Mouse (Mus musculus) bone marrow, adult 2 months (tissue): ENCODE results near the gene Lima1. TPM values are rescaled to one million over a fixed set of nuclear protein-coding genes. Genes with fewer than 3 reads are reported as not detected.

Experiments used
- H3K27ac ChIP-seq: fragments of 200-500 bp; 2 replicates; pipeline ENCODE4 v1.5.1; 2012; ENCODE audit warnings: low read depth, mild to moderate bottlenecking, control low read depth, inconsistent platforms, low read length; ENCODE audit not compliant: control insufficient read depth, poor library complexity, insufficient read depth
- H3K4me1 ChIP-seq: fragments of 200-500 bp; 2 replicates; pipeline ENCODE4 v1.6.1; 2011; ENCODE audit warnings: low read length; ENCODE audit not compliant: control insufficient read depth, insufficient read depth
- H3K4me3 ChIP-seq: fragments of 200-500 bp; replicated peaks from 2 replicates; pipeline ENCODE3; 2011; ENCODE audit warnings: mild to moderate bottlenecking, low read depth, low read length, control low read depth; ENCODE audit not compliant: control insufficient read depth
- CTCF ChIP-seq: fragments of 200-500 bp; IDR thresholded peaks from 2 replicates; pipeline ENCODE4 v1.5.1; 2011; ENCODE audit warnings: low read length, control low read depth; ENCODE audit not compliant: control insufficient read depth, insufficient read depth
- POLR2A ChIP-seq: fragments of 200-500 bp; IDR thresholded peaks from 2 replicates; pipeline ENCODE4 v1.6.1; 2011; ENCODE audit warnings: low read depth, mild to moderate bottlenecking, control low read depth, low read length, borderline replicate concordance; ENCODE audit not compliant: control insufficient read depth
- WGBS: fragments of 180-500 bp; shearing (Covaris S2); methylation state at CpG from one replicate; pipeline ENCODE4 v1.1.7; 2018; 5-methylcytosine and 5-hydroxymethylcytosine counted together
- polyA plus RNA-seq: library from polyadenylated mRNA; stranded (reverse); fragments of >200 nt; gene quantifications from 2 replicates; pipeline ENCODE4 v1.2.4, GENCODE M21; 2011; ENCODE audit warnings: low replicate concordance; ENCODE audit not compliant: missing spikeins, insufficient read depth, insufficient read length

The Lima1 gene
- polyA plus RNA-seq, 1 experiment, result 6.5 TPM

DNA sequence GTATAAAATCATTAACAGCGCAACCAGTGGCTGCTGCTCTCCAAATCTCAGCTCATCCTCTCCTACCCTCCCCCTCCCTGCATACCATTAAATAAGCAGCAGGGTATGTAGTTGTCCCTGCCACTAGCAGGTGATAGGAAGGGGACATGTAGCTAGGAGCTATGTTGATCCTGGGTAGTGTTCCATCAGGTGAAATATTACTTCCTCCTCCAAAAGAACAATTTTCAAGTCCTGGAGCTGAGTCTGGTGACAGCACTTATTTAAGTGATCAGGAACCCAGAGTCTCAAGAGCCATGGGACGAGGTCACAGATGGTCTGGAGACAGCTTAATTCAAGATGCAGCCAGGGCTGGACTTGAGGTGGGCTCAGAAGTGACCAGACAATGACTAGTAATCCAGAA lies 139.6 kb downstream of the Lima1 start:
- Histone ChIP-seq H3K4me1 (no peaks in the 10 kb centered on the region), H3K4me3 (no peak overlapping the region), H3K27ac (no peak overlapping the region)
- 90% methylated on average over 2 of the region's 2 CpGs for WGBS
- TF ChIP-seq CTCF (no peak), POLR2A (no peak)

DNA sequence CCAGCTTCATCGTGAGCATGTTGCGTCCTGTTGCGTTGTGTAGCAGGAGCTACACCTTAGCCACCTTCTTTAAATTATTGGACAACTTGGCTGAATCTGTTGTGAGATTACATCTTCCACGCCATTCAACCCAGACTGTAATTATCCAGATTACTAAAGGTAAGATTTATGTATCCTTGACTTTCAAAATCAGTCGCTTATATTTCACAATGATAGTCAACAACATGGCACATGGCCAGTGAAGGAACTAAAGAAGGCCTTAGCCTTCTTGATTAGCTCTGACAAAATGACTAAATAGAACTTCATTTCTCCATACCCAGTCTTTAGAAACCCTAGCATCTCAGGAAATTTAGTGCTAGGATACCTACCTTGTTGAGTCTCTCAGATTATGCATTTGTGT lies 142.1 kb downstream of the Lima1 start:
- 82% methylated on average over 5 of the region's 5 CpGs for WGBS
- Histone ChIP-seq H3K4me1 (no peaks in the 10 kb centered on the region), H3K27ac (no peak overlapping the region), H3K4me3 (no peak overlapping the region)
- TF ChIP-seq POLR2A (no peak), CTCF (no peak)

DNA sequence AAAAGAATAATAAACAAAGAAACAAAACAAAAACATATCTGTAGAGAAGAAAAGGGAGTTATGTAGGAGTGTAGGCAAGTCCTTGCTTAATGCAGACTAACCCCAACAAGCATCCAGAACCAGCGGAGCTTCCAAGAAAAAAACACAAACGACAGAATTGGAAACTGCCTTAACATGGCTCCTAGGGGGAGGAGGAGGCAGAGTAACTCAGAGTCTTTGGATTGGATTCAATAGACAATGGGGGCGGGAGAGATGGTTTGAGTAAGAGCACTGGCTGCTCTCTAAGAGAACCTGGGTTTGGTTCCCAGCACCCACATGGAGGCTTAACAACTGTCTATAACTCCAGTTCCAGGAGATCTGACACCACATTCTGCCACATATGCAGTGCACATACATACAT lies 143.6 kb downstream of the Lima1 start:
- no peak overlapping the region for H3K4me3 ChIP-seq
- TF ChIP-seq CTCF (no peak), POLR2A (no peak)
- no peak overlapping the region for H3K27ac ChIP-seq
- WGBS, result 86% methylated on average over 3 of the region's 3 CpGs
- H3K4me1 ChIP-seq, result no peaks in the 10 kb centered on the region

DNA sequence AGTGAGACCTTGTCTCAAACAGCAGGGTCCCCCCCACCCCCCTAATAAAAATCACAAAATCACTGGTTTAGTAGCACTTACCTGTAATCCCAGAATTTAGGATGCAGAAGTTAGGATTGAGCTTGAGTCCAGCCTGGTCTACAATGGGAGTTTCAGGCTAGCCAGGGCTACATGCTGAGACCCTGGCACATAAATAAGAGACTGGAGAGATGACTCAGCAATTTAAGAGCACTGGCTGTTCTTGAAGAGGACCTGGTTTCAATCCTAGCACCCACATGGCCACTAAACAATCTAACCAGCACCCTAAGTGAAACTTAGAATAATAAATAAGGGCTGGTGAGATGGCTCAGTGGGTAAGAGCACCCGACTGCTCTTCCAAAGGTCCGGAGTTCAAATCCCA lies 144.1 kb downstream of the Lima1 start:
- H3K27ac ChIP-seq, result no peak overlapping the region
- no peak overlapping the region for H3K4me3 ChIP-seq
- TF ChIP-seq CTCF (no peak), POLR2A (no peak)
- no peaks in the 10 kb centered on the region; the same call in 1 of the 2 replicates for H3K4me1 ChIP-seq
- 85% methylated on average over 2 of the region's 2 CpGs for WGBS

DNA sequence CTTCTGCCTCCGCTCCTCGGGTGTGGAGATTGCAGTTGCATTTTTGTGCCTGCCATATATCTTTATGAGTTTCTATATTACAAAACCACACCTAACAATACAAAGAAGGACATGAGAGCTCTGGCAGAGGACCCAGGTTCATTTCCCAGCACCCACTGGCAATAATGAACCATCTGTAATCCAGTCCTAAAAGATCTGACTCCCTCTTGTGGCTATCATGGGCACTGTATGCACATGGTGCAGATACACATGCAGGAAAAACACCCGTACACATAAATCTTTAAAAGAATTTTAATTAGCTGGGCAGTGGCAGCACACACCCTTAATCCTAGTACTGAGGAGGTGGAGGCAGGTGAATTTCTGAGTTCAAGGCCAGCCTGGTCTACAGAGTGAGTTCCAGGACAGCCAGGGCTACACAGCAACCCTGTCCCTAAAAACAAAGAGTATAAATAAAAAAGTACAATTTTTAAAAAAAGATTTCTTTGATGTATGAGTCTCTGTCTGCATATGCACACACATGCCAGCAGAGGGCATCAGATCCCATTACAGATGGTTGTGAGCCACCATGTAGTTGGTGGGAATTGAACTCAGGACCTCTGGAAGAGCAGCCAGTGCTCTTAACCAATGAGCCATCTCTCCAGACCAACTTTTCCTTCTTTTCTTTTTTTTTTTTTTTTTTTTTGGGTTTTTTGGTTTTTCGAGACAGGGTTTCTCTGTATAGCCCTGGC lies 146.0 kb downstream of the Lima1 start:
- Histone ChIP-seq H3K4me1 (no peaks in the 10 kb centered on the region; the same call in 1 of the 2 replicates), H3K27ac (no peak overlapping the region), H3K4me3 (no peak overlapping the region)
- 98% methylated on average over 4 of the region's 4 CpGs for WGBS
- TF ChIP-seq CTCF, result no peak
- TF ChIP-seq POLR2A, result no peak

Other genes starting within 250 kb of the Lima1 start
- 57.9 and 66.4 TPM in 2 replicates for gene Racgap1, start 223.8 kb downstream of the Lima1 start, polyA plus RNA-seq
- gene Asic1, start 205.1 kb downstream of the Lima1 start, polyA plus RNA-seq, result 4.7 TPM in 1 of 2 replicates, not detected in the other
- gene Smarcd1, start 173.3 kb downstream of the Lima1 start, polyA plus RNA-seq, result 10.1 and 10.7 TPM in 2 replicates
- gene Gm17349, start 170.0 kb downstream of the Lima1 start, polyA plus RNA-seq, result not detected in 2 replicates
- 6.6 and 9.3 TPM in 2 replicates for gene Gpd1, start 157.9 kb downstream of the Lima1 start, polyA plus RNA-seq
- 42.7 and 80.8 TPM in 2 replicates for gene Cox14, start 149.8 kb downstream of the Lima1 start, polyA plus RNA-seq
- 10.8 and 33.1 TPM in 2 replicates for gene Cers5, start 102.6 kb downstream of the Lima1 start, polyA plus RNA-seq
- not detected in 2 replicates for gene Fam186a, start 91.6 kb upstream of the Lima1 start, polyA plus RNA-seq
- gene Larp4, start 94.6 kb upstream of the Lima1 start, polyA plus RNA-seq, result 6.0 and 13.2 TPM in 2 replicates
- 3.3 and 7.1 TPM in 2 replicates for gene Dip2b, start 163.2 kb upstream of the Lima1 start, polyA plus RNA-seq